Mouse (Mus musculus) ES-Bruce4 (cell line): ENCODE measurements at regions not wholly inside any gene's neighbourhood (a gene's known extent, or its start where the extent isn't known, plus 50 kb on each side); places are given as distances from the start of the nearest gene placed in this dataset.

Experiments
- H3K27ac ChIP-seq: 2 replicates; pipeline ENCODE4 v1.5.1; 2012; ENCODE audit warnings: low read length, inconsistent platforms; ENCODE audit not compliant: insufficient read depth
- H3K27me3 ChIP-seq: 2 replicates; pipeline ENCODE4 v1.6.1; 2012; ENCODE audit warnings: mild to moderate bottlenecking, low read length, inconsistent platforms; ENCODE audit not compliant: control insufficient read depth, poor library complexity, insufficient read depth, severe bottlenecking
- H3K36me3 ChIP-seq: 2 replicates; pipeline ENCODE4 v1.6.1; 2012; ENCODE audit warnings: inconsistent platforms, mild to moderate bottlenecking, low read length, moderate library complexity; ENCODE audit not compliant: control insufficient read depth, poor library complexity, insufficient read depth, severe bottlenecking
- H3K4me1 ChIP-seq: one replicate; pipeline ENCODE4 v1.8.1; 2011; ENCODE audit warnings: low read length; ENCODE audit not compliant: control insufficient read depth, insufficient read depth
- H3K4me3 ChIP-seq: 2 replicates; pipeline ENCODE4 v1.5.1; 2011; ENCODE audit warnings: low read depth, mild to moderate bottlenecking, low read length
- H3K9ac ChIP-seq: 2 replicates; pipeline ENCODE4 v1.6.1; 2012; ENCODE audit warnings: low read depth, mild to moderate bottlenecking, inconsistent platforms; ENCODE audit not compliant: poor library complexity, severe bottlenecking
- H3K9me3 ChIP-seq: replicated peaks from 2 replicates; pipeline ENCODE4 v1.6.1; 2012; ENCODE audit warnings: mild to moderate bottlenecking, low read length, inconsistent platforms; ENCODE audit not compliant: control insufficient read depth, poor library complexity, insufficient read depth, severe bottlenecking
- CTCF ChIP-seq: IDR thresholded peaks from one replicate; pipeline ENCODE4 v1.8.1; 2011; ENCODE audit warnings: low read depth, low read length
- EP300 ChIP-seq: IDR thresholded peaks from 2 replicates; pipeline ENCODE4 v1.6.1; 2011; ENCODE audit warnings: low read depth, low read length; ENCODE audit not compliant: insufficient read depth
- POLR2A ChIP-seq: IDR thresholded peaks from one replicate; pipeline ENCODE4 v1.8.1; 2011; ENCODE audit warnings: low read length; ENCODE audit not compliant: insufficient read depth

DNA sequence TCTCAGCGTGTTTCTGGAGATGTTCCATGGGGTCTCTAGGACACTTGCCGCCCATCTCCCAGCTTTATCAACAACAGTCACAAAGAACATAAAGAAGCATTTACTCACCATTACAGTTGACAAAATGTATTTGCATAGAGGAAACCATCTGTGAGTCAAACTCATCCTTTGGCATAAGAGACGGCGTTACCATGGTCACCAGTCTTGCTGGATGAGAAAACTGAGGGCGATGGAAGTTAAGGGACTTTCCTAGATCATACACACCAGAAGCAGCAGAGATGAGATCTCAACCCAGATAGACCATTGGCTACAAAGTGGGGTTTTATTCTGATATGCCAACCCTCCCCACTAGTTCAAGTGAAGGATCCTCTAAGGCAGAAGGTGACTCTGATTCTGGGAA, 274.3 kb upstream of the Gm4791 start:
- no peaks in the 10 kb centered on the region for H3K4me1 ChIP-seq
- TF ChIP-seq EP300 (no peak), POLR2A (no peak), CTCF (no peak)
- H3K4me3 ChIP-seq = no peak overlapping the region

DNA sequence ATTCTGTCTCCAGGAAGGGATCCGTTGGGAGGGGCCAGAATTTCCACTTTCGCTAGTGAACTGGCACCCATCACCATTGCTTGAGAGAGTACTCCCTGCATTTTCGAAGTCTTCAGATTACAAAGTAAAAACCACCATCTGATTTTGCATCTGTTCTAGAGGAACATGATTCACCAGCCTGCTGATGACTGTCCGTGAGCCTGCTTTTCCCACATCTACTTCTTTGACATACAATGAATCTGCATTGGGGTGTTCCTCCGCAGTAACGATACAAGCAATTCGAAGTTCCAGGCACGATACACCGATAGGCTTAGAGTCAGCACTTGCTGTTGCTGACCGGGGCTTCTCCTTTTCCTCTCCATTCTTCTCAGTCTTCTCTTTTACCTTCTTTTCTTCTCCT, 285.1 kb upstream of the Gm4791 start:
- Histone ChIP-seq H3K9ac (no peak overlapping the region), H3K9me3 (no peaks in the 10 kb centered on the region), H3K4me1 (no peaks in the 10 kb centered on the region), H3K36me3 (no peaks in the 10 kb centered on the region), H3K4me3 (no peak overlapping the region), H3K27me3 (no peaks in the 10 kb centered on the region), H3K27ac (no peak overlapping the region)
- TF ChIP-seq CTCF = no peak
- no peak for TF ChIP-seq POLR2A
- TF ChIP-seq EP300 = no peak

More for the DNA sequence above, 274.3 kb upstream of the Gm4791 start:
- no peak overlapping the region for H3K9ac ChIP-seq
- no peaks in the 10 kb centered on the region for H3K36me3 ChIP-seq
- no peaks in the 10 kb centered on the region for H3K27me3 ChIP-seq
- H3K27ac ChIP-seq = no peak overlapping the region
- no peaks in the 10 kb centered on the region for H3K9me3 ChIP-seq

GRCm38 (mm10) chr9:46704151-46704905, 294.2 kb upstream of the Gm4791 start:
- Histone ChIP-seq H3K9ac (no peak overlapping the region), H3K36me3 (no peaks in the 10 kb centered on the region), H3K27ac (no peak overlapping the region), H3K4me3 (no peak overlapping the region), H3K4me1 (peaks cover 2% of the 10 kb centered on the region), H3K27me3 (no peaks in the 10 kb centered on the region; the same call in 1 of the 2 replicates), H3K9me3 (no peaks in the 10 kb centered on the region)
- TF ChIP-seq POLR2A = no peak
- no peak for TF ChIP-seq CTCF
- TF ChIP-seq EP300 = no peak

GRCm38 (mm10) chr9:46703674-46704073, 294.9 kb upstream of the Gm4791 start:
- H3K9me3 ChIP-seq = no peaks in the 10 kb centered on the region
- no peaks in the 10 kb centered on the region for H3K36me3 ChIP-seq
- H3K4me1 ChIP-seq = peaks cover 2% of the 10 kb centered on the region
- no peak overlapping the region for H3K9ac ChIP-seq
- H3K27ac ChIP-seq = no peak overlapping the region
- no peaks in the 10 kb centered on the region; the same call in 1 of the 2 replicates for H3K27me3 ChIP-seq
- no peak overlapping the region for H3K4me3 ChIP-seq
- no peak for TF ChIP-seq CTCF
- TF ChIP-seq EP300 = no peak
- no peak for TF ChIP-seq POLR2A

DNA sequence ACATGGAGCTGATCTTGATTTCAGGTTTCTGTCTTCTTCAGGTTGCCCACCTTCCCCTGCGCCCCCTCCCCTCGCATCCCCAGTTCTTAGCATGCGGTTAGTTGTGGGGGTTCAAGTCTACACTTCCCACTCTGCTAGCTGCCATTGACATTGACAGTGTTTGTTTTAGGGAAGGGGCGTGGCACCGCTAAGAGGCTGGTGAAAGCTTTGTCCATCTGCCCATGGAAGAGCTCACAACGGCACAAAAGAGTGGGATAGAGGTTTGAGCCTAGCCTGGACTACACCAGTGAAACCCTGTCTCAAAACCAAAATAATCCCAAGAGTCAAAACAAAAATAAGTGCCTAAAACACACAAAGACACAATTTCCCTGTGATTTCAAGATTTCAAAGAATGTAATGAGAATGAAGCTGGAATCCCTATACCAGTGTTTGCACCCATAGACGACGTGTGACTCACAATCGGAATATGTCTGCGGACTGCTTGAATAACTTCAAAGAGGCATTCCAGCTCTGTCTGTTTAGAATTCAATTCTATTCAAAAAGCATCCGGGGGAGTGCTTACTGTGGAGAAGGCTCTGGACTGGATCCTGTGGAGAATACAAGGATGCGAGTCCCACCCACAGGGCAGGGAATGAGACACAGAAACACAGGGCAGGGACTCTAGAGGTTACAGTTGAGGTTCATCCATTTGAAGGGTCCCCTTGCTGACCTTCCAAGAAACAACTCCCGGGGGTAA, 295.5 kb upstream of the Gm4791 start:
- H3K27ac ChIP-seq = no peak overlapping the region
- no peaks in the 10 kb centered on the region for H3K36me3 ChIP-seq
- TF ChIP-seq CTCF (no peak), EP300 (no peak), POLR2A (no peak)
- H3K27me3 ChIP-seq = no peaks in the 10 kb centered on the region; the same call in 1 of the 2 replicates
- no peak overlapping the region for H3K9ac ChIP-seq
- peaks cover 2% of the 10 kb centered on the region for H3K4me1 ChIP-seq
- no peak overlapping the region for H3K4me3 ChIP-seq
- H3K9me3 ChIP-seq = no peaks in the 10 kb centered on the region
